Mouse (Mus musculus): Measurements from ENCODE around the gene Kit. TPM values are rescaled to one million over a fixed set of nuclear protein-coding genes. Genes with fewer than 3 reads are reported as not detected.

Gene Kit
- total RNA-seq, 1 experiment, result 37.3 TPM

DNA sequence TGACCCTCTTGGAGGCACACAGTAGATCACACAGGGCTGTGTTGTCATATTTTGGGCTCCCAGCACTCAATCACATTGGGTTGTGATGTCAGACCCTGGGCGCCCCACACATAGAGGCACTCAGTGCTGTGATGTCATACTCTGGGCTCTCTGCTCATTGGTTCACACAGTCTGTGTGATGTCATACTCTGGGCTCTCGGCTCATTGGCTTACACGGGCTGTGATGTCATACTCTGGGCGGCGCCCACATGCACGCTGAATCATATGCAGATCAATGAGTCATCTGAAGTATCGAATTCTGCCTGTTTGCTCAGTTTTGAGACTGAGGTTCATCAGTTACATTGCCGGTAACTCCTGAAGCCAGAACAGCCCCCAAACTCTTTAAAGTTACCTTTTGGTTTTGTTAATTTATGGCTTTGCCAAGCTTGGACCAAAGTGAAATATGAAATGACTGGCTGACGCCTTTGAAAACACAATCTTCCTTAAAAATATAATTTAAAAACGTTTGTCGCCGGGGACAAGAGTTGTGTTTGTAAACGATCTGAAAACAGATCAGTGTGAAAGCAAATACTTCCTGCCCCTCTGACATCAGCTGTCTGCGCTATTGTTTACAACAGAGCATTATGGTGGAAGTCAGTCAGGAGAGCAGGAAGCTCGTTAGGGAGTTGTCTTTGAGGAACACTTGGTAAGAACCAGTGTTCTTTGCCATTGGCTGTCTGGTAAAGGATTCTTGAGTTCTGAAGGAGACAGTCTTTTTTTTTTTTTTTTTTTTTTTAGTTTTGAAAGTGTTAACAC lies 15.0 kb downstream of the Kit start:
- H3K9ac ChIP-seq (ENCODE audit: insufficient read depth, low read depth, low read length, poor library complexity, severe bottlenecking), result no peak overlapping the region
- peaks cover 2 to 3% of the 10 kb centered on the region in 2 experiments; a peak in 2 of 4 replicates for H3K4me1 ChIP-seq (ENCODE audit: control insufficient read depth in 2 of 2, insufficient read depth in 2 of 2, low read length in 2 of 2, poor library complexity in 1 of 2)
- no peak for DNase-seq (ENCODE audit: low read depth, low spot score)
- no peak overlapping the region for H3K27ac ChIP-seq (ENCODE audit: insufficient read depth, low read depth, low read length, poor library complexity, severe bottlenecking)
- no peaks in the 10 kb centered on the region for H3K36me3 ChIP-seq (ENCODE audit: control insufficient read depth, insufficient read depth, low read length, poor library complexity, severe bottlenecking)
- no peak overlapping the region for H3K4me3 ChIP-seq (ENCODE audit: insufficient read depth in 1 of 2, low read depth in 1 of 2, low read length in 2 of 2, poor library complexity in 1 of 2, severe bottlenecking in 1 of 2)
- in situ Hi-C loops (cut with MboI; ENCODE audit: low sequenced_read_pairs in 2 of 2, unreplicated experiment in 2 of 2), result no loop called here
- TF ChIP-seq HCFC1 (IDR thresholded peaks at IDR 0.05; ENCODE audit: borderline replicate concordance, insufficient read depth, low read length), result no peak
- H3K9me3 ChIP-seq (ENCODE audit: control insufficient read depth, insufficient read depth, low read depth, low read length), result no peaks in the 10 kb centered on the region

GRCm38 (mm10) chr5:75590961-75591360 lies 16.2 kb downstream of the Kit start:
- Histone ChIP-seq H3K4me3 (ENCODE audit: insufficient read depth in 1 of 2, low read depth in 1 of 2, low read length in 2 of 2, poor library complexity in 1 of 2, severe bottlenecking in 1 of 2) (no peak overlapping the region), H3K36me3 (ENCODE audit: control insufficient read depth, insufficient read depth, low read length, poor library complexity, severe bottlenecking) (no peaks in the 10 kb centered on the region), H3K4me1 (ENCODE audit: control insufficient read depth in 2 of 2, insufficient read depth in 2 of 2, low read length in 2 of 2, poor library complexity in 1 of 2) (peaks cover 2 to 3% of the 10 kb centered on the region in 2 experiments; a peak in 2 of 4 replicates), H3K9ac (ENCODE audit: insufficient read depth, low read depth, low read length, poor library complexity, severe bottlenecking) (no peak overlapping the region), H3K9me3 (ENCODE audit: control insufficient read depth, insufficient read depth, low read depth, low read length) (no peaks in the 10 kb centered on the region), H3K27ac (ENCODE audit: insufficient read depth, low read depth, low read length, poor library complexity, severe bottlenecking) (no peak overlapping the region)
- no peak for TF ChIP-seq ZC3H11A (IDR thresholded peaks at IDR 0.05; ENCODE audit: borderline replicate concordance, low read depth, low read length)
- no peak for TF ChIP-seq ZNF384 (IDR thresholded peaks at IDR 0.05; ENCODE audit: low read depth, low read length)
- TF ChIP-seq MAFK (IDR thresholded peaks at IDR 0.05; ENCODE audit: insufficient read depth, low read depth, low read length), result no peak
- no peak for TF ChIP-seq CHD2 (IDR thresholded peaks at IDR 0.05; ENCODE audit: low read depth, low read length)
- no peak for TF ChIP-seq HCFC1 (IDR thresholded peaks at IDR 0.05; ENCODE audit: borderline replicate concordance, insufficient read depth, low read length)
- no peak for DNase-seq (ENCODE audit: low read depth, low spot score)
- in situ Hi-C loops (cut with MboI; ENCODE audit: low sequenced_read_pairs in 2 of 2, unreplicated experiment in 2 of 2), result no loop called here

DNA sequence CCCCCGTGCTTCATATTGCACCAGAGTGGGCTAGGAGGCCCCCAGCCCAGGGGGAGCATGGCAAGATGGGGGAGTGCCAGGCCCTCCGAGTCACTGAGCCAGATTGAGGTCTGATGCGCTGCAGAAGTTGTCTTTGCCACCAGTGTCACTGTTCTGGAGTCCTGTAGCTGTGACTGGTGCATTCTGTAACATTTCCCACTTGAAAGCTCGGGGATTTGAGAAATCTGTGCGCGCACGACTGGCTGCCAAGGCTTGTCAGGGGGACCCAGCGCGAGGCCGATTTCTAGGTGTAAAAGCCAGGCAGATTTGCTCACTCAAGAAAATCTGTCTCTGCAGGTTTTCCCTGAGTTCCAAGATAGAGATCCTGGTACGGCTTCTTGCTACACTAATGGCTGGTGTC lies 16.9 kb downstream of the Kit start:
- TF ChIP-seq ZC3H11A (IDR thresholded peaks at IDR 0.05; ENCODE audit: borderline replicate concordance, low read depth, low read length) (no peak), HCFC1 (IDR thresholded peaks at IDR 0.05; ENCODE audit: borderline replicate concordance, insufficient read depth, low read length) (no peak), CHD2 (IDR thresholded peaks at IDR 0.05; ENCODE audit: low read depth, low read length) (no peak), ZNF384 (IDR thresholded peaks at IDR 0.05; ENCODE audit: low read depth, low read length) (no peak), MAFK (IDR thresholded peaks at IDR 0.05; ENCODE audit: insufficient read depth, low read depth, low read length) (no peak)
- in situ Hi-C loops (cut with MboI; ENCODE audit: low sequenced_read_pairs in 2 of 2, unreplicated experiment in 2 of 2), result no loop called here
- peaks cover 6 to 7% of the 10 kb centered on the region in 2 experiments; a peak in 2 of 4 replicates for H3K4me1 ChIP-seq (ENCODE audit: control insufficient read depth in 2 of 2, insufficient read depth in 2 of 2, low read length in 2 of 2, poor library complexity in 1 of 2)
- no peak overlapping the region for H3K27ac ChIP-seq (ENCODE audit: insufficient read depth, low read depth, low read length, poor library complexity, severe bottlenecking)
- no peaks in the 10 kb centered on the region for H3K9me3 ChIP-seq (ENCODE audit: control insufficient read depth, insufficient read depth, low read depth, low read length)
- no peak overlapping the region for H3K9ac ChIP-seq (ENCODE audit: insufficient read depth, low read depth, low read length, poor library complexity, severe bottlenecking)
- DNase-seq (ENCODE audit: low read depth, low spot score), result no peak
- no peak overlapping the region for H3K4me3 ChIP-seq (ENCODE audit: insufficient read depth in 1 of 2, low read depth in 1 of 2, low read length in 2 of 2, poor library complexity in 1 of 2, severe bottlenecking in 1 of 2)
- no peaks in the 10 kb centered on the region for H3K36me3 ChIP-seq (ENCODE audit: control insufficient read depth, insufficient read depth, low read length, poor library complexity, severe bottlenecking)

DNA sequence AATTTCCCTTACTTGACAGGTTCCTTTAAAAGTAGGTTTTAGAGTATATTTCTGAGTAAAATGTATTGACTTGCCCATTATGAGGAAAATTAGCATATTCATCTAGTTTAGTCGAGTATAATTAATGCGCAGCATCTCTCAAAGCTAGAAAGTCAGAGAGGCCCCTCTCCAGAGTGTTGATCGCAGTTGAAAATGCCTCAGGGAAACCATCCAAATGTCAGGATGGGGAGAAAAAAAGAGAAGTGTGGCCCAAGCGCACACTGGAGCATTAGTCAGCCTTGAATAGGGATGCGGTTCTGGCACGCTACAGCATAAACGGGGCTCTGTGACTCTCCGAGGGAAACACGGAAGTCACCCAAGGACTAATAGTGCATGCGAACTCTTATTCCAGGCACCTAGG lies 20.6 kb downstream of the Kit start:
- TF ChIP-seq HCFC1 (IDR thresholded peaks at IDR 0.05; ENCODE audit: borderline replicate concordance, insufficient read depth, low read length), result no peak
- no peak for TF ChIP-seq CHD2 (IDR thresholded peaks at IDR 0.05; ENCODE audit: low read depth, low read length)
- no peak for TF ChIP-seq ZNF384 (IDR thresholded peaks at IDR 0.05; ENCODE audit: low read depth, low read length)
- no peak for DNase-seq (ENCODE audit: low read depth, low spot score)
- Histone ChIP-seq H3K9me3 (ENCODE audit: control insufficient read depth, insufficient read depth, low read depth, low read length) (no peaks in the 10 kb centered on the region), H3K36me3 (ENCODE audit: control insufficient read depth, insufficient read depth, low read length, poor library complexity, severe bottlenecking) (no peaks in the 10 kb centered on the region), H3K27ac (ENCODE audit: insufficient read depth, low read depth, low read length, poor library complexity, severe bottlenecking) (no peak overlapping the region), H3K4me3 (ENCODE audit: insufficient read depth in 1 of 2, low read depth in 1 of 2, low read length in 2 of 2, poor library complexity in 1 of 2, severe bottlenecking in 1 of 2) (no peak overlapping the region), H3K9ac (ENCODE audit: insufficient read depth, low read depth, low read length, poor library complexity, severe bottlenecking) (no peak overlapping the region), H3K4me1 (ENCODE audit: control insufficient read depth in 2 of 2, insufficient read depth in 2 of 2, low read length in 2 of 2, poor library complexity in 1 of 2) (peaks cover 12 to 16% of the 10 kb centered on the region in 2 experiments)
- in situ Hi-C loops (cut with MboI; ENCODE audit: low sequenced_read_pairs in 2 of 2, unreplicated experiment in 2 of 2), result no loop called here

- Histone ChIP-seq H3K9ac (ENCODE audit: insufficient read depth, low read depth, low read length, poor library complexity, severe bottlenecking) (no peak overlapping the region), H3K27ac (ENCODE audit: insufficient read depth, low read depth, low read length, poor library complexity, severe bottlenecking) (no peak overlapping the region), H3K4me3 (ENCODE audit: insufficient read depth in 1 of 2, low read depth in 1 of 2, low read length in 2 of 2, poor library complexity in 1 of 2, severe bottlenecking in 1 of 2) (no peak overlapping the region), H3K9me3 (ENCODE audit: control insufficient read depth, insufficient read depth, low read depth, low read length) (no peaks in the 10 kb centered on the region), H3K4me1 (ENCODE audit: control insufficient read depth in 2 of 2, insufficient read depth in 2 of 2, low read length in 2 of 2, poor library complexity in 1 of 2) (peaks cover 15 to 18% of the 10 kb centered on the region in 2 experiments), H3K36me3 (ENCODE audit: control insufficient read depth, insufficient read depth, low read length, poor library complexity, severe bottlenecking) (no peaks in the 10 kb centered on the region)
- no peak for TF ChIP-seq ZNF384 (IDR thresholded peaks at IDR 0.05; ENCODE audit: low read depth, low read length)
- no peak for TF ChIP-seq ZC3H11A (IDR thresholded peaks at IDR 0.05; ENCODE audit: borderline replicate concordance, low read depth, low read length)
- TF ChIP-seq CHD2 (IDR thresholded peaks at IDR 0.05; ENCODE audit: low read depth, low read length), result no peak
- TF ChIP-seq MAFK (IDR thresholded peaks at IDR 0.05; ENCODE audit: insufficient read depth, low read depth, low read length), result no peak
- no peak for TF ChIP-seq HCFC1 (IDR thresholded peaks at IDR 0.05; ENCODE audit: borderline replicate concordance, insufficient read depth, low read length)
- no peak for DNase-seq (ENCODE audit: low read depth, low spot score)
- in situ Hi-C loops (cut with MboI; ENCODE audit: low sequenced_read_pairs in 2 of 2, unreplicated experiment in 2 of 2), result no loop called here
These were observed 21.5 kb downstream of the Kit start for GRCm38 (mm10) chr5:75596211-75596610.
